Mouse (Mus musculus): ENCODE measurements around the gene Pigp.

Gene Pigp

GRCm38 (mm10) chr16:94371301-94371931, at the start of gene Pigp:
TSS of gene Pigp (minus strand) at chr16:94371842.
- peak in 1 of 2 experiments; percentile 89 for DNase-seq (ENCODE audit: low spot score in 2 of 2)

- no peak for DNase-seq (ENCODE audit: low spot score in 2 of 2)
Observed at GRCm38 (mm10) chr16:94420498-94420897, 48.9 kb upstream of the Pigp start.

- no peak for DNase-seq (ENCODE audit: low spot score in 2 of 2)
Observed at GRCm38 (mm10) chr16:94414151-94414550, 42.5 kb upstream of the Pigp start.

GRCm38 (mm10) chr16:94412760-94413159, 41.1 kb upstream of the Pigp start:
- DNase-seq (ENCODE audit: low spot score in 2 of 2) = no peak

GRCm38 (mm10) chr16:94412198-94412597, 40.6 kb upstream of the Pigp start:
- no peak for DNase-seq (ENCODE audit: low spot score in 2 of 2)

GRCm38 (mm10) chr16:94411287-94411686, 39.6 kb upstream of the Pigp start:
- no peak for DNase-seq (ENCODE audit: low spot score in 2 of 2)

GRCm38 (mm10) chr16:94402185-94402584, 30.5 kb upstream of the Pigp start:
- peak; percentile 56 to 58 for DNase-seq (ENCODE audit: low spot score in 2 of 2)

- no peak for DNase-seq (ENCODE audit: low spot score in 2 of 2)
Observed at GRCm38 (mm10) chr16:94401636-94402035, 30.0 kb upstream of the Pigp start.

- DNase-seq (ENCODE audit: low spot score in 2 of 2) = no peak
Observed at GRCm38 (mm10) chr16:94399141-94399540, 27.5 kb upstream of the Pigp start.

GRCm38 (mm10) chr16:94396641-94397040, 25.0 kb upstream of the Pigp start:
- no peak for DNase-seq (ENCODE audit: low spot score in 2 of 2)

GRCm38 (mm10) chr16:94395051-94395450, 23.4 kb upstream of the Pigp start:
- DNase-seq (ENCODE audit: low spot score in 2 of 2) = no peak

GRCm38 (mm10) chr16:94392299-94392698, 20.7 kb upstream of the Pigp start:
- no peak for DNase-seq (ENCODE audit: low spot score in 2 of 2)

GRCm38 (mm10) chr16:94387690-94388089, 16.0 kb upstream of the Pigp start:
- no peak for DNase-seq (ENCODE audit: low spot score in 2 of 2)

- no peak for DNase-seq (ENCODE audit: low spot score in 2 of 2)
Observed at GRCm38 (mm10) chr16:94383277-94383676, 11.6 kb upstream of the Pigp start.

GRCm38 (mm10) chr16:94379386-94379785, 7.7 kb upstream of the Pigp start:
- no peak for DNase-seq (ENCODE audit: low spot score in 2 of 2)

- peak in 1 of 2 experiments; percentile 90 for DNase-seq (ENCODE audit: low spot score in 2 of 2)
Observed at GRCm38 (mm10) chr16:94370915-94371300, 734 bp downstream of the Pigp start.

- peak; percentile 98 for DNase-seq (ENCODE audit: low spot score in 2 of 2)
Observed at GRCm38 (mm10) chr16:94370173-94370914, 1.3 kb downstream of the Pigp start, which contains the start of gene Ttc3. TSS of gene Ttc3 (plus strand) at chr16:94370618.

GRCm38 (mm10) chr16:94369596-94370172, 2.0 kb downstream of the Pigp start:
- DNase-seq (ENCODE audit: low spot score in 2 of 2) = no peak

GRCm38 (mm10) chr16:94365435-94365834, 6.2 kb downstream of the Pigp start:
- peak in 1 of 2 experiments; percentile 9 for DNase-seq (ENCODE audit: low spot score in 2 of 2)

- no peak for DNase-seq (ENCODE audit: low spot score in 2 of 2)
Observed at GRCm38 (mm10) chr16:94363814-94364213, 7.8 kb downstream of the Pigp start.

GRCm38 (mm10) chr16:94362174-94362873, 9.3 kb downstream of the Pigp start:
- peak; percentile 85 to 92 for DNase-seq (ENCODE audit: low spot score in 2 of 2)
